Mouse (Mus musculus) intestine, embryonic 14.5 days (tissue): ENCODE data around the gene Dennd4b. TPM values are rescaled to one million over a fixed set of nuclear protein-coding genes. Genes with fewer than 3 reads are reported as not detected.
A peak's percentile ranks its signal among the peaks of the same experiment; 100 is the strongest.

Experiments
- ATAC-seq: fragments of 200-750 bp; cut with Nextera tagmentation; replicated peaks from 2 replicates; pipeline ENCODE4 v1.8.0; 2017; ENCODE audit warnings: low read depth, moderate number of reproducible peaks, moderate TSS enrichment, moderate library complexity; ENCODE audit not compliant: low FRiP score, low TSS enrichment
- DNase-seq: peaks from one replicate; pipeline ENCODE4 v3.0.0-alpha.2; 2018; ENCODE audit warnings: low spot score
- H3K27ac ChIP-seq: fragments of 300-500 bp; sonication (generic); 2 replicates; pipeline ENCODE4 v1.5.1; 2014; ENCODE audit warnings: low read depth, mild to moderate bottlenecking, control low read depth
- H3K27me3 ChIP-seq: fragments of 300-500 bp; sonication (generic); replicated peaks from 2 replicates; pipeline ENCODE4 v1.6.1; 2014; ENCODE audit warnings: low read length, control low read depth; ENCODE audit not compliant: control insufficient read depth, insufficient read depth
- H3K36me3 ChIP-seq: fragments of 300-500 bp; sonication (generic); 2 replicates; pipeline ENCODE4 v1.6.1; 2014; ENCODE audit warnings: low read length, control low read depth; ENCODE audit not compliant: control insufficient read depth, insufficient read depth
- H3K4me1 ChIP-seq: fragments of 300-500 bp; sonication (generic); replicated peaks from 2 replicates; pipeline ENCODE4 v1.6.1; 2014; ENCODE audit warnings: low read length, control low read depth, mixed read lengths; ENCODE audit not compliant: control insufficient read depth, insufficient read depth
- H3K4me2 ChIP-seq: fragments of 300-500 bp; sonication (generic); 2 replicates; pipeline ENCODE4 v1.6.1; 2014; ENCODE audit warnings: low read length
- H3K4me3 ChIP-seq: fragments of 300-500 bp; sonication (generic); 2 replicates; pipeline ENCODE4 v1.5.1; 2014; ENCODE audit warnings: low read depth, low read length, control low read depth, mixed read lengths
- H3K9ac ChIP-seq: fragments of 300-500 bp; sonication (generic); 2 replicates; pipeline ENCODE4 v1.6.1; 2014; ENCODE audit warnings: mild to moderate bottlenecking, low read length
- H3K9me3 ChIP-seq: fragments of 300-500 bp; sonication (generic); 2 replicates; pipeline ENCODE4 v1.6.1; 2016; ENCODE audit warnings: low read length, control low read depth; ENCODE audit not compliant: control insufficient read depth
- WGBS: fragments of 180-500 bp; shearing (Covaris S2); extraction: QIAGEN DNeasy Blood & Tissue Kit; methylation state at CpG from one replicate; pipeline ENCODE4 v1.1.7; 2014; 5-methylcytosine and 5-hydroxymethylcytosine counted together
- polyA plus RNA-seq: library from polyadenylated mRNA; unstranded; fragments of >200 nt; fragmentation: Nextera tagmentation; extraction: Ambion mirVana; gene quantifications from 2 replicates; pipeline ENCODE4 v1.2.1, GENCODE M21; 2014

Dennd4b gene
- polyA plus RNA-seq, 1 experiment from 2014 or later = 4.9 TPM

- DNase-seq = no peak
- H3K4me3 ChIP-seq = peak overlapping the region; percentile 93
- peaks cover 8% of the 10 kb centered on the region for H3K4me1 ChIP-seq
- H3K9me3 ChIP-seq = no peaks in the 10 kb centered on the region
- 18% methylated on average over 2 of the region's 2 CpGs for WGBS
- H3K27me3 ChIP-seq = no peaks in the 10 kb centered on the region
- H3K4me2 ChIP-seq = peak overlapping the region; percentile 91
- peaks cover 45% of the 10 kb centered on the region for H3K36me3 ChIP-seq
- H3K27ac ChIP-seq = no peak overlapping the region
- no peak for ATAC-seq
- peak overlapping the region; percentile 88 for H3K9ac ChIP-seq
These were observed 9.8 kb upstream of the Dennd4b start for GRCm38 (mm10) chr3:90255194-90255565.

GRCm38 (mm10) chr3:90255784-90256353 lies 9.1 kb upstream of the Dennd4b start:
- Histone ChIP-seq H3K36me3 (peaks cover 46% of the 10 kb centered on the region), H3K9ac (no peak overlapping the region), H3K27me3 (no peaks in the 10 kb centered on the region), H3K9me3 (no peaks in the 10 kb centered on the region), H3K4me1 (peaks cover 8% of the 10 kb centered on the region), H3K4me2 (peak overlapping the region; percentile 91; the same call in 1 of the 2 replicates), H3K27ac (no peak overlapping the region), H3K4me3 (no peak overlapping the region)
- 92% methylated on average over 14 of the region's 14 CpGs for WGBS
- ATAC-seq (no peak), DNase-seq (no peak)

DNA sequence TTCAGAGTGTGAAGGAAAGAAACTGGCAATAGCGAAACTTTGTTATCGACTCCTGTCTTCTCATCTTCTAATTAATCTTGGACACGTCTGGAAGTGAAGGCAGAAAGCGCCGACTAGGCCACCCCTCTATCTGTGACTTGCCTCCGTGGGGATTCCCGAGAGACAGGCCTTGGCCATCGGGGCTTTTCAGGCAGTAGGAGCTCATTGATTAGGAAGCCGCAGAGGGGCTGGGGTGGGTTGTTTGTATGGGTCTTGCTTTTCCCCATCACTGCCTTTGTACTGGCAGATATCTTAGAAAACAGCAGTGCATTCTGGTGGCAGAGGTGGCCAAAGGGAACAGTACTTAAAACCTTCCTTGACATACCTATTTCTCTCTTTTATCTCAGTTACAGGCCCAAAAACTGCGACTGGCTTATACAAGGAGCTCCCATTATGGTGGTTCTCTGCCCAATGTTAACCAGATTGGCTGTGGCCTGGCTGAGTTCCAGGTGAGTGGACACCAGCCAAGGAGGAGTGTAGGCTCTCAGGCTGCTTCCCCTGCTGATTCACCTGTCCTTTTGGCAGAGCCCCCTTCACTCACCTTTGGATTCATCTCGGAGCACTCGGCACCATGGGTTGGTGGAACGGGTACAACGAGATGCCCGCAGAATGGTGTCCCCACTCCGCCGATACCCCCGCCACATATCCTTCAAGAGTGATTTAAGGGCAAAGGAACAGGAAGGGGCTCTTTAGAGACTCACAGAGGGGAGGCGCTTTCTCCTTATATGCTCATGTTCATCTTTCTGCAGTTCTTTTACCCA lies 8.1 kb upstream of the Dennd4b start:
- no peak for DNase-seq
- peaks cover 48% of the 10 kb centered on the region for H3K36me3 ChIP-seq
- H3K27ac ChIP-seq = no peak overlapping the region
- ATAC-seq = no peak
- H3K4me3 ChIP-seq = no peak overlapping the region
- H3K9ac ChIP-seq = no peak overlapping the region
- no peaks in the 10 kb centered on the region for H3K27me3 ChIP-seq
- no peak overlapping the region for H3K4me2 ChIP-seq
- H3K9me3 ChIP-seq = no peaks in the 10 kb centered on the region
- peaks cover 8% of the 10 kb centered on the region for H3K4me1 ChIP-seq
- WGBS = 92% methylated on average over 19 of the region's 19 CpGs

- H3K4me1 ChIP-seq = peaks cover 8% of the 10 kb centered on the region
- H3K27ac ChIP-seq = no peak overlapping the region
- no peaks in the 10 kb centered on the region for H3K27me3 ChIP-seq
- H3K4me3 ChIP-seq = no peak overlapping the region
- no peak for DNase-seq
- 94% methylated on average over 4 of the region's 4 CpGs for WGBS
- ATAC-seq = no peak
- no peak overlapping the region for H3K9ac ChIP-seq
- H3K36me3 ChIP-seq = peaks cover 64% of the 10 kb centered on the region
- H3K4me2 ChIP-seq = no peak overlapping the region
- no peaks in the 10 kb centered on the region for H3K9me3 ChIP-seq
These were observed 6.5 kb upstream of the Dennd4b start for GRCm38 (mm10) chr3:90258521-90258920.

DNA sequence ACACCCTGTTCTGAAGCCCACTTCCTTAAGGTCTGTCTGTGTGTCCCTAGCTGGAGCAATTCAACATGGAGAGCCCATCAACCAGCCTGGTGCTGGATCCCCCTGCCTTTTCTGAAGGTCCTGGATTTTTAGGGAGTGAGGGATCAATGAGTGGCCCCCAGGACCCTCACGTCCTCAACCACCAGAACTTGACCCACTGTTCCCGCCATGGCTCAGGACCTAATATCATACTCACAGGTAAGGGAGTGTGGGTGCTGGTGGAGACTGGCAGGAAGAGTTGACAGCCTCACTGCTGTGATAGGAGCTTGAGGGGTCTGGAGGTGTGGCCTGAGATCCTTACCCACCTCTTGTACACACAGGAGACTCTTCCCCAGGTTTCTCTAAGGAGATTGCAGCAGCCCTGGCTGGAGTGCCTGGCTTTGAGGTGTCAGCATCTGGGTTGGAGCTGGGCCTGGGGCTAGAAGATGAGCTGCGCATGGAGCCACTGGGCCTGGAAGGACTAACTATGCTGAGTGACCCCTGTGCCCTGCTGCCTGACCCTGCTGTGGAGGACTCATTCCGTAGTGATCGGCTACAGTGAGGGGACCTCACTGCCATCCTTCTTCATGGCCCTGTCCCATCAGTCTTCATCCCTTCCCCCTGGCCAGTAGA lies 1.7 kb upstream of the Dennd4b start:
- no peak overlapping the region for H3K4me3 ChIP-seq
- no peak overlapping the region for H3K9ac ChIP-seq
- ATAC-seq (no peak), DNase-seq (no peak)
- H3K9me3 ChIP-seq = no peaks in the 10 kb centered on the region
- no peak overlapping the region for H3K27ac ChIP-seq
- no peaks in the 10 kb centered on the region for H3K27me3 ChIP-seq
- H3K4me2 ChIP-seq = no peak overlapping the region
- peaks cover 10% of the 10 kb centered on the region for H3K4me1 ChIP-seq
- peaks cover 56% of the 10 kb centered on the region for H3K36me3 ChIP-seq
- 91% methylated on average over 5 of the region's 5 CpGs for WGBS

DNA sequence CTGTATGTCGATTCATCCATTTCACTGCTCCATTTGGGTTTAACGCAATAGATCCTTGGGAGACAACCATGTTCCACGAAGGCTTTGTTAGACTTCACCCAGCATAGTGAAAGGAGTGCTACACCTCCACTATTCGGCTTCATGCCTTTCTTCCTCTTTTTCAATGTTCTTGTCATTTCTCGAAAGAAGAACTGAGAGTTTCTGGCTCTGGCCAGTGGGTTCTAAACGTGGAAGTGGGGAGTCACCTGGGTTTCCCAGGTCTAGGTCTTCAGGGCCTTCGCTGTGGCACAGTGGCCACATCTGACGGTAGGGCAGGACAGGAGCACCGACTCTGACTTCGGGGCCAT lies 325 bp upstream of the Dennd4b start:
- peaks cover 10% of the 10 kb centered on the region for H3K4me1 ChIP-seq
- DNase-seq = no peak
- H3K9me3 ChIP-seq = no peaks in the 10 kb centered on the region
- 31% methylated on average over 10 of the region's 10 CpGs for WGBS
- H3K4me2 ChIP-seq = peak overlapping the region; percentile 79
- H3K9ac ChIP-seq = peak overlapping the region; percentile 86; the same call in 1 of the 2 replicates
- H3K27ac ChIP-seq = peak overlapping the region; percentile 97; the same call in 1 of the 2 replicates
- H3K4me3 ChIP-seq = peak overlapping the region; percentile 78
- H3K36me3 ChIP-seq = peaks cover 47% of the 10 kb centered on the region
- H3K27me3 ChIP-seq = no peaks in the 10 kb centered on the region
- ATAC-seq = no peak

GRCm38 (mm10) chr3:90265932-90266741 lies 1.2 kb downstream of the Dennd4b start:
- peak overlapping the region; percentile 79 for H3K4me2 ChIP-seq
- 24% methylated on average over 16 of the region's 16 CpGs for WGBS
- DNase-seq (peak; percentile 53), ATAC-seq (peak; percentile 36)
- no peaks in the 10 kb centered on the region for H3K9me3 ChIP-seq
- H3K9ac ChIP-seq = peak overlapping the region; percentile 86
- H3K27me3 ChIP-seq = no peaks in the 10 kb centered on the region
- peak overlapping the region; percentile 97 for H3K27ac ChIP-seq
- peak overlapping the region; percentile 78 for H3K4me3 ChIP-seq
- H3K36me3 ChIP-seq = peaks cover 46% of the 10 kb centered on the region
- peaks cover 10% of the 10 kb centered on the region for H3K4me1 ChIP-seq
